ENCODE assay signal across 13 mouse cellular contexts in the genomic region with DNA sequence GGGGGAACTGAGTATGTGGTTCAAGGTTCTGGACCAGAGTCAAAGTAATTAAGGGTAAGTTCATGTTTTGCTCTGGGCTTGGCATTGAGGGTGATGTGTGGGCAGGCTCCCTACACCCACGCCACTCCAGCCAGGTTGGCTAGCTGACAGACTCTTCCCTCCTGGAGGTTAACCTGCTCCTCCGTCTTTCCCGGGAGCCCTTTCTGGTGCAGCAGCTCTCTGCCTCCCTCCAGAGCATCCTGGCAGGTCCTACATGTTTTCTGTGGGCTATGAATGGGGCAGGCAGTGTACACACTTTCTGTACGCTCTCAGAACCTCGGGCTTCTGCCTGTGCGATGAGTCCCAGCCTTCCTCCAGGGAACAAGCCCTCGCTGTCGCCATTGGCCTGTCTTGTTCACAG.
DNase-seq lines count a peak whose midpoint lies in the region; ATAC-seq and TF ChIP-seq lines count a peak whose summit lies in the region.
"Had no signal": no experiment of that assay in that cellular context is flagged by ENCODE, and none has a peak within 500 bp of the region (broad histone marks: within the 10 kb centered on the region; RNA-seq: fewer than 3 reads in every experiment).

No protein-coding gene starts in this region.

- no peak for TF ChIP-seq POLR2A in heart, adult 2 months (IDR thresholded peaks at IDR 0.05; ENCODE audit: insufficient read depth, low read depth, low read length)

- no peaks in the 10 kb centered on the region for H3K27me3 ChIP-seq in heart, adult 2 months (ENCODE audit: control insufficient read depth, insufficient read depth, low read length)
- H3K27me3 ChIP-seq in E14TG2a.4 (ENCODE audit: insufficient read depth, low read length) = peaks cover 13% of the 10 kb centered on the region; the same call in 1 of the 2 replicates
- H3K27me3 ChIP-seq: forebrain, embryonic 15.5 days had no signal

- WGBS in heart, adult 2 months = 53% methylated on average over 8 of the region's 8 CpGs

- H3K36me3 ChIP-seq in heart, adult 2 months (ENCODE audit: control insufficient read depth, insufficient read depth, low read length) = no peaks in the 10 kb centered on the region
- H3K36me3 ChIP-seq in E14TG2a.4 (ENCODE audit: insufficient read depth, low read length) = no peaks in the 10 kb centered on the region
- H3K36me3 ChIP-seq: forebrain, embryonic 15.5 days; hindbrain, embryonic 13.5 days; midbrain, embryonic 15.5 days had no signal

- no peak overlapping the region for H3K9ac ChIP-seq in heart, adult 2 months (ENCODE audit: low read depth, low read length)
- H3K9ac ChIP-seq: forebrain, embryonic 15.5 days; hindbrain, embryonic 13.5 days; midbrain, embryonic 15.5 days had no signal

- no peaks in the 10 kb centered on the region for H3K9me3 ChIP-seq in E14TG2a.4 (ENCODE audit: low read length)
- H3K9me3 ChIP-seq: forebrain, embryonic 15.5 days; hindbrain, embryonic 13.5 days; midbrain, embryonic 15.5 days had no signal

- TF ChIP-seq CTCF in heart, adult 2 months (IDR thresholded peaks at IDR 0.05) = peak; percentile 65
- TF ChIP-seq CTCF in E14TG2a.4 (conservative IDR thresholded peaks at IDR 0.05; ENCODE audit: low read length) = peak; percentile 18; the same call in 1 of the 2 replicates

- H3K79me2 ChIP-seq in heart, adult 2 months (replicated peaks; ENCODE audit: control insufficient read depth, insufficient read depth, low read length) = no peaks in the 10 kb centered on the region

- TF ChIP-seq EP300 in heart, adult 2 months (IDR thresholded peaks at IDR 0.05; ENCODE audit: insufficient read depth, low read depth, low read length) = no peak

- DNase-seq in heart, adult 2 months = peak; percentile 14 to 23
- DNase-seq in heart, postnatal 25 days (ENCODE audit: low spot score) = no peak
- DNase-seq in layer of hippocampus, postnatal 10 days (ENCODE audit: low spot score in 2 of 2) = peak; percentile 28 to 43
- DNase-seq in layer of hippocampus, adult 18-20 months (ENCODE audit: low spot score in 2 of 2) = no peak
- DNase-seq in ZHBTc4 (ENCODE audit: low read depth, low spot score) = peak; percentile 49
- DNase-seq: gastrocnemius, postnatal 36 days; lung, postnatal 36 days; thymus, postnatal 25 days had no signal

- no peaks in the 10 kb centered on the region for H3K4me1 ChIP-seq in heart, adult 2 months (ENCODE audit: control insufficient read depth, insufficient read depth, low read length)
- peaks cover 16% of the 10 kb centered on the region for H3K4me1 ChIP-seq in E14TG2a.4 (replicated peaks; ENCODE audit: low read depth, low read length)
- H3K4me1 ChIP-seq: forebrain, embryonic 15.5 days; midbrain, embryonic 15.5 days had no signal

- no peak overlapping the region for H3K4me3 ChIP-seq in heart, adult 2 months
- H3K4me3 ChIP-seq in E14TG2a.4 (replicated peaks; ENCODE audit: low read length) = no peak overlapping the region
- H3K4me3 ChIP-seq: forebrain, embryonic 15.5 days; hindbrain, embryonic 13.5 days; midbrain, embryonic 15.5 days had no signal

- no peak overlapping the region for H3K27ac ChIP-seq in heart, adult 2 months
- H3K27ac ChIP-seq: forebrain, embryonic 15.5 days; hindbrain, embryonic 13.5 days; midbrain, embryonic 15.5 days had no signal

- ATAC-seq in inflammation-experienced regulatory T-cells, adult 6 months = no peak
- ATAC-seq: forebrain, embryonic 15.5 days; midbrain, embryonic 15.5 days had no signal

- intact Hi-C loops in heart, adult 2 months (cut with DNase I) = loop anchor here (5.0 kb wide), 1 partner anchor 92 kb away; no protein-coding TSS in a partner anchor
- intact Hi-C loops in heart, postnatal 25 days (cut with DNase I) = no loop called here

Comparison
In these comparisons a context has a peak if more than half of its experiments do, and no peak if none do; other contexts are left out.
1. DNase-seq: peak in heart, adult 2 months (2 of 2), layer of hippocampus, postnatal 10 days (2 of 2) and ZHBTc4 (single experiment); none in heart, postnatal 25 days (single experiment) and layer of hippocampus, adult 18-20 months (0 of 2).